Mouse (Mus musculus) neural tube, embryonic 11.5 days (tissue): ENCODE measurements around the gene Slc9a3r2. TPM values are rescaled to one million over a fixed set of nuclear protein-coding genes. Genes with fewer than 3 reads are reported as not detected.
A peak's percentile ranks its signal among the peaks of the same experiment; 100 is the strongest.

ENCODE experiments used
- ATAC-seq: fragments of 200-750 bp; cut with Nextera tagmentation; 2 replicates; pipeline ENCODE4 v1.8.0; 2017; ENCODE audit warnings: moderate number of reproducible peaks, mild to moderate bottlenecking, moderate TSS enrichment, moderate library complexity; ENCODE audit not compliant: insufficient read depth, low FRiP score, low TSS enrichment
- DNase-seq: peaks from one replicate; pipeline ENCODE4 v3.0.0-alpha.2; 2015; ENCODE audit warnings: low spot score
- H3K27ac ChIP-seq: fragments of 300-500 bp; sonication (generic); 2 replicates; pipeline ENCODE4 v1.5.1; 2014; ENCODE audit warnings: low read depth, mild to moderate bottlenecking, low read length
- H3K27me3 ChIP-seq: fragments of 300-500 bp; sonication (generic); 2 replicates; pipeline ENCODE4 v1.6.1; 2014; ENCODE audit warnings: mild to moderate bottlenecking, low read length, mixed read lengths; ENCODE audit not compliant: control insufficient read depth, insufficient read depth
- H3K36me3 ChIP-seq: fragments of 300-500 bp; sonication (generic); 2 replicates; pipeline ENCODE4 v1.6.1; 2014; ENCODE audit warnings: mild to moderate bottlenecking, low read length, moderate library complexity, mixed read lengths; ENCODE audit not compliant: control insufficient read depth, insufficient read depth
- H3K4me1 ChIP-seq: fragments of 300-500 bp; sonication (generic); 2 replicates; pipeline ENCODE4 v1.6.1; 2014; ENCODE audit warnings: low read length, mixed read lengths; ENCODE audit not compliant: control insufficient read depth, insufficient read depth
- H3K4me2 ChIP-seq: fragments of 300-500 bp; sonication (generic); 2 replicates; pipeline ENCODE4 v1.6.1; 2014; ENCODE audit warnings: low read depth, mild to moderate bottlenecking, moderate library complexity
- H3K4me3 ChIP-seq: fragments of 300-500 bp; sonication (generic); 2 replicates; pipeline ENCODE4 v1.5.1; 2014; ENCODE audit warnings: low read depth, low read length
- H3K9ac ChIP-seq: fragments of 300-500 bp; sonication (generic); 2 replicates; pipeline ENCODE4 v1.6.1; 2014; ENCODE audit warnings: mild to moderate bottlenecking, low read length
- H3K9me3 ChIP-seq: fragments of 300-500 bp; sonication (generic); 2 replicates; pipeline ENCODE4 v1.6.1; 2016; ENCODE audit warnings: low read length; ENCODE audit not compliant: control insufficient read depth
- WGBS: fragments of 180-500 bp; shearing (Covaris S2); extraction: QIAGEN DNeasy Blood & Tissue Kit; methylation state at CpG from one replicate; pipeline ENCODE4 v1.1.7; 2014; 5-methylcytosine and 5-hydroxymethylcytosine counted together
- polyA plus RNA-seq: library from polyadenylated mRNA; unstranded; fragments of >200 nt; fragmentation: Nextera tagmentation; extraction: Ambion mirVana; gene quantifications from 2 replicates; pipeline ENCODE4 v1.2.1, GENCODE M21; 2014

The Slc9a3r2 gene
- polyA plus RNA-seq, 1 experiment from 2014 or later, result 38.8 TPM

DNA sequence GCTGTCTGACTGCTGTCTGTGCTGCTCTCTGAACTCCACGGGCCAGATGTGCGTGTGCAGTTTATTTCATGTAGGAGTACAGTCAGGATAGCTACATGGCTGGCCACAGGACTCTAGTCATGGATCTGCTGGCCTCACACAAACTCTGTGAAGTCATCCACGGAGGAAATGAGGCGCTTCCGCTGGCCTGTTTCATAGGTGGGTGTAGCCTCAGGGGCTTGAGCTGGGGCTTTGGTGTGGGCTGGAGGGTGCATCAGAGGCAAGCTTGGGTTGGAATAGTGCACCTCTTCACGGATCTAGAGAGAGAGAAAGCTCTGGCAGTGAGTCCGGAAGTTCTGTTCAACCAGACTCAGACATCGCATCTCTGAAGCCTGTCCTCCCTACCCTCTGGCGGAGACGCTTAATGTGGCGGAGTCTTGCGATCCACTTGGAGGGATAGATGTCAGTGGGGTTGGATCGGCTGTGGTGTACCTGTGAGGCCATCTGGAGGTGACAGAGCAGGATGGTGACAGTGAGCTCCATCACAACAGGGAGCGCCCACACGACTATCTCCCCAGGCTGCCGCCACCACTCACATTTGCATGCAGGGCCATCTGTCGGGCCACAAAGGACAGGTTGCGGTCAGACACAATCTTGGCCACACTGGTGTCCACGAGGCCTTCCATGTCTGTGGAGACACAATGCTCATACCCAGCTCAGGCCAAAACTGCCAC, 53.5 kb downstream of the Slc9a3r2 start:
- Histone ChIP-seq H3K9me3 (no peaks in the 10 kb centered on the region), H3K4me1 (no peaks in the 10 kb centered on the region), H3K4me3 (no peak overlapping the region), H3K27me3 (no peaks in the 10 kb centered on the region), H3K9ac (no peak overlapping the region), H3K27ac (no peak overlapping the region), H3K36me3 (peaks cover 57% of the 10 kb centered on the region), H3K4me2 (no peak overlapping the region)
- no peak for ATAC-seq
- no peak for DNase-seq
- WGBS, result 88% methylated on average over 19 of the region's 19 CpGs

GRCm38 (mm10) chr17:24596073-24596466, 54.1 kb downstream of the Slc9a3r2 start:
- Histone ChIP-seq H3K36me3 (peaks cover 52% of the 10 kb centered on the region), H3K9ac (no peak overlapping the region), H3K27me3 (no peaks in the 10 kb centered on the region), H3K9me3 (no peaks in the 10 kb centered on the region), H3K4me1 (no peaks in the 10 kb centered on the region), H3K4me3 (no peak overlapping the region), H3K4me2 (no peak overlapping the region), H3K27ac (no peak overlapping the region)
- no peak for ATAC-seq
- DNase-seq, result no peak
- WGBS, result 84% methylated on average over 5 of the region's 5 CpGs

DNA sequence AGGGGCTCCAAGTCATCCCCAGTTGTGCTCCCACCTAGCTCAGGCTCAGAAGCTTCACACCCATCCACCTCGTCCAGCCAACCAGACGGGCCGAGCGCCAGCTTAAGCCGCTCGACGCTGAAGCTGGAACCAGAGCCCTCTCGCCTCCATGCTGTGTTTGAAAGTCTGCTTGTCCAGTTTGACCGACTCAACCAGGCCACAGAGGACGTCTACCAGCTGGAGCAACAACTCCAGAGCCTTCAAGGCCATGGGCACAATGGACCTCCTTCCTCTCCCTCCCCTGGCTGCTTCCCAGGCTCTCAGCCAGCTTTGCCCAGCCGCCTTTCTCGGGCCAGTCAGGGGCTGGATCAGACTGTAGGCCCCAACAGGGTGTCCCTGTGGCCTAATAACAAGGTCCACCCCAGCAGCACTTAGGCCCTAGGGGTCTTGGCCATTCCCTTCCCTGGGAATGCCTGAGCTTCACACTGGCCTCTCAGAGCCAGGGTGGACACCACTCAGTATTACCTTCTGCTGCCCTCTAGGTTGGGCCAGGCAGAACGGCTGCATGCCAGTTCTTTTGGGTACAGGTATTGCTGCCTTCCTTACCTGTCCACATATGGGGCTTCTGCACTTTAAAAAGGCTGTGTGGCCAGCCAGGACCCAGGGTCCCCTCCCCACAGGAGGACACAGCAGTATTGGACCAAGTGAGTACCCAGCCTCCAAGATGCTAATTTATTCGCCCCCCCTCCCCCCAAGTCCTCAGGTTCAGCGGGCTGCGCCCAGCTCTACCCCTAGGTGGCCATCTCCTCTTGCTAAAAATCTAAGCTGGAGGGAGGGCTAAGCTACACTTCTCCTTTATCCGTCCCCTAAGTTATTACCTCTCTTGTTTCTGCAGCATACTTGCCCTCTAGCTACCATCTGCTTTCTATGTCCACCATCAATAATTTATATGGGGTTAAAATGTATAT, 54.7 kb downstream of the Slc9a3r2 start:
- Histone ChIP-seq H3K4me3 (no peak overlapping the region), H3K36me3 (peaks cover 52% of the 10 kb centered on the region), H3K9me3 (no peaks in the 10 kb centered on the region), H3K9ac (no peak overlapping the region), H3K4me2 (no peak overlapping the region), H3K4me1 (no peaks in the 10 kb centered on the region), H3K27me3 (no peaks in the 10 kb centered on the region), H3K27ac (no peak overlapping the region)
- WGBS, result 82% methylated on average over 17 of the region's 17 CpGs
- DNase-seq, result no peak
- ATAC-seq, result 0 out of 2 replicates have a peak, but pooled peaks have one; percentile 20

GRCm38 (mm10) chr17:24593992-24594890, 55.9 kb downstream of the Slc9a3r2 start:
- H3K9me3 ChIP-seq, result no peaks in the 10 kb centered on the region
- H3K4me1 ChIP-seq, result no peaks in the 10 kb centered on the region
- no peak overlapping the region for H3K4me3 ChIP-seq
- DNase-seq (no peak), ATAC-seq (no peak)
- peaks cover 46% of the 10 kb centered on the region for H3K36me3 ChIP-seq
- whole genome bisulfite sequencing, result 94% methylated on average over 26 of the region's 26 CpGs
- H3K27ac ChIP-seq, result no peak overlapping the region
- H3K9ac ChIP-seq, result no peak overlapping the region
- no peaks in the 10 kb centered on the region for H3K27me3 ChIP-seq
- H3K4me2 ChIP-seq, result no peak overlapping the region

GRCm38 (mm10) chr17:24593248-24593647, 56.9 kb downstream of the Slc9a3r2 start:
- Histone ChIP-seq H3K36me3 (peaks cover 42% of the 10 kb centered on the region), H3K4me2 (no peak overlapping the region), H3K9ac (no peak overlapping the region), H3K4me1 (no peaks in the 10 kb centered on the region), H3K27me3 (no peaks in the 10 kb centered on the region), H3K4me3 (no peak overlapping the region), H3K9me3 (no peaks in the 10 kb centered on the region), H3K27ac (no peak overlapping the region)
- 88% methylated on average over 5 of the region's 5 CpGs for WGBS
- no peak for DNase-seq
- no peak for ATAC-seq

DNA sequence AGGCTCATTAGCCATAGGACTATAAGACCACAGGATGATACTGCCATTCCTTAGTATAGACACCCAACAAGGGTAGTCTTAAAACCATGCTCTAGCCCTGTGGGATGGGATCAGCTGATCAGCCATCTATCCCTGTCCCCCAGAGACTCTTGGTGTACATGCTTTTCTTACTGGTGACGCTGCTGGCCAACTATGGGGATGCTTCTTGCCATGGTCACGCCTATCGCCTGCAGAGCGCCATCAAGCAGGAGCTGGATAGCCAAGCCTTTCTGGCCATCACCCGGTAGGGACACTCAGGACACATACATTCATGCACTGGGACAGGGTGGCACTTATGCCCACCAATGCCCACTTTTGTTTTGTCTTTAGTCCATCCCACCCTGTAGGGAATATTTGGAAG, 58.4 kb downstream of the Slc9a3r2 start:
- ATAC-seq (no peak), DNase-seq (no peak)
- H3K9me3 ChIP-seq, result no peaks in the 10 kb centered on the region
- H3K4me2 ChIP-seq, result no peak overlapping the region
- no peak overlapping the region for H3K27ac ChIP-seq
- no peak overlapping the region for H3K4me3 ChIP-seq
- H3K9ac ChIP-seq, result no peak overlapping the region
- WGBS, result 93% methylated on average over 5 of the region's 5 CpGs
- no peaks in the 10 kb centered on the region for H3K4me1 ChIP-seq
- H3K27me3 ChIP-seq, result no peaks in the 10 kb centered on the region
- H3K36me3 ChIP-seq, result peaks cover 38% of the 10 kb centered on the region

- H3K4me1 ChIP-seq, result no peaks in the 10 kb centered on the region
- no peaks in the 10 kb centered on the region for H3K27me3 ChIP-seq
- no peaks in the 10 kb centered on the region for H3K9me3 ChIP-seq
- ATAC-seq (no peak), DNase-seq (no peak)
- H3K27ac ChIP-seq, result no peak overlapping the region
- no peak overlapping the region for H3K9ac ChIP-seq
- no peak overlapping the region for H3K4me2 ChIP-seq
- H3K36me3 ChIP-seq, result peaks cover 37% of the 10 kb centered on the region
- WGBS, result 88% methylated on average over 3 of the region's 3 CpGs
- H3K4me3 ChIP-seq, result no peak overlapping the region
Observed at GRCm38 (mm10) chr17:24590943-24591342, 59.2 kb downstream of the Slc9a3r2 start.
